Mouse (Mus musculus): ENCODE results near the gene Inpp5e.

DNA sequence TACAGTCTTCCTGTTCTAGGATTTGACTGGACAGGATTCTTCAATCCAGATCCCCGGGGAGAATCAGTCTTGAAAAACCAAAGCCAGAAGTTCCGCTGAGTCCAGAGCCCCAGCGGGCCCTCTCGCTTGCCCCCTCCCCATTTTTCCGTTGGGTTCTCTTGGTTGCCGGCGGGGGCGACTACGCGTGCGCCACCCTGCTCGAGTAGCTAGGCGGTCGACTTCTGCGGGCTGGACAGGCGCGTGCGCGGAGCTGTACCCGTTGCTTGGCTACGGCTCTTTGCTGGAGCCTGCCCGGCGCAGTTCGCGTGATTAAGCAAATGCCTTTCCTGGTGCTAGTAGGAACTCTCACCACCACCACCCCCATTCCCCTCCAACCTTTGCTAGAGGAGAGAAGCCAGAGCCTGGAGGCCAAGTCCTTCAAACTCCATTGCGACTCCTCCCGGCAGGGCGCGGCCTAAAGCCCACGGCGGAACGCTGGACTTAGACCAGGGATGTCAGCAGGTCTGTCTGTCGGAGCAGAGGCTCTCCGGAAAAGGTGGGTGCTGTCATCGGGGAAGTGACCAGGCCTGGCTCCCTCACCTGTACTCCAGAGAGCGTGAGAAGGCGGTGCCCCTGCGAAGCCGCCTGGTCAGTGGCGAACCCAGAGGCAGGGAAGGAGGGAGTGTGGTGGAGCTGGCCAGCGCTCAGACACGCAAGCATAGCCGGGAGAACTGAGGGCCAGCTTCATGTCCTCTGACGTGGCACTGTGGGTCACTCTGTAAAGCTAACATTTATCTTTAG lies 36.9 kb upstream of the Inpp5e start:
- TF ChIP-seq POLR2AphosphoS5 (IDR thresholded peaks at IDR 0.05; ENCODE audit: insufficient replicate concordance, low read depth, low read length) = no peak
- no peak for TF ChIP-seq GATA1 (IDR thresholded peaks at IDR 0.05; ENCODE audit: borderline replicate concordance, low read length)
- TF ChIP-seq CTCF (IDR thresholded peaks at IDR 0.05; ENCODE audit: low read depth, low read length) = no peak
- TF ChIP-seq TAL1 (conservative IDR thresholded peaks at IDR 0.05; ENCODE audit: low read depth, low read length) = no peak
